Mouse (Mus musculus) layer of hippocampus, adult 9-11 months (tissue): ENCODE measurements around the gene Ddx4.

ENCODE experiments used
- DNase-seq: peaks from one replicate; pipeline ENCODE4 v3.0.0; 2022

The Ddx4 gene

DNA sequence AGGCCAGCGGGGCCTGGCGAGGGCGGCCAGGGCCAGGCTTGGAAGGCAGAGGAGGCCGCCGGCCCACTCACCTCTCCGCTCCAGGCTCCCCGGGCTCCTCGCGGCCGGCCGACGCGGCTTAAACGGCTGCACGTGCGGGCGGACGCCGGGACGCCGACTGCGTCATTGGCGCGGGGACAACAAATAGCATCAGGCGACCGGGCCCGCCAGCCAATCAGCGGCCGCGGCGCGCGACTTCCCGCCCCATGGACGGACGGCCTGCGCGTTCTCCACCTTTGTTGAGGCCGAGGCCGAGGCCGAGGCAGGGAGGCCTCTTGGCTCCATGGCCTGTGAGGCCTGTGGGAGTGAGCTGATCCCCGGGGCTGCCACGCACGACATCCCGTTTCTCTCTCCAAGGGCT, at the start of gene Ddx4:
Gene Ddx4 (minus strand): TSS at position 271 of the 400 bp plus-strand sequence.
- no peak for DNase-seq

DNA sequence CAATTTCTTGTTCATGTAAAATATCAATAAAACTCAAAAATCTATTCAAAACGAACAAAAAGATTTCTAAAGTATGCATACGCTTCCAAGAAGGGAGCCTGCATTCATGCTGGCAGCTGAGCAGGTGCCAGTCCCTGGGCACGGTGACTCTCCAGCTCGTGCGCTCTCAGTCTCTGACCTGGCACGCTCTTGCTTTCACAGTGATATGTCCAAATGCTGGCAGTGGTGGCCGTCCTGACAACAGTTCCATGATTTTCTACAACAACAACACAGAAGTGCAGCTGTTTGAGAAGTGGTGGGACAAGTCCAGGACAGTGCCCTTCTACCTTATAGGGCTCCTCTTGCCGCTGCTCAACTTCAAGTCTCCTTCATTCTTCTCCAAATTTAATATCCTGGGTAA, 49.0 kb upstream of the Ddx4 start:
- DNase-seq = no peak

DNA sequence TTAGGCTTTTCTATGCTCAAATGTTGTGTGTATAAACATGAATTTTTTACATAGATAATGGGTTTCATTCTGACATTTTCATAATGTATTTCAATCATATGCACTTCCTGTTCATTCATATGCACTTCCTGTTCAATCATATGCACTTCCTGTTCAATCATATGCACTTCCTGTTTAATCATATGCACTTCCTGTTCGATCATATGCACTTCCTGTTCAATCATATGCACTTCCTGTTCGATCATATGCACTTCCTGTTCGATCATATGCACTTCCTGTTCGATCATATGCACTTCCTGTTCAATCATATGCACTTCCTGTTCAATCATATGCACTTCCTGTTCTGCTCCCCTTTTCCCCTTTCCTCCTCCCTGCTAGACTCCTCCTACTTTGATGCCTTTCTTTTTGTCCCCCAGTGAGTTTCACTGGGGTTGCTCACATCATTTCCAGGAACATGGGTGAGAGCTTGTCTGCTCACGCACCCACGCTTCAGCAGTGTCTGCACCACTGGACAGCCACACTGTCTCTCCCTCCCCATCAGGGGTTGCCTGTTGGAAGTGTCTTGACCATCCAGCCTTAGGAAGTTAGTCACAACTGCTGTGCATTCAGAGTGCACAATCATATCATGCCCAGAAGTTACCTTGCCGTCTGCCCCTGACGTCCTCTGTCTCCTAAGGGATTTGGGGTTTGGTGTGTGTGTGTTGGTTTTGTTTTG, 43.4 kb upstream of the Ddx4 start:
- no peak for DNase-seq

DNA sequence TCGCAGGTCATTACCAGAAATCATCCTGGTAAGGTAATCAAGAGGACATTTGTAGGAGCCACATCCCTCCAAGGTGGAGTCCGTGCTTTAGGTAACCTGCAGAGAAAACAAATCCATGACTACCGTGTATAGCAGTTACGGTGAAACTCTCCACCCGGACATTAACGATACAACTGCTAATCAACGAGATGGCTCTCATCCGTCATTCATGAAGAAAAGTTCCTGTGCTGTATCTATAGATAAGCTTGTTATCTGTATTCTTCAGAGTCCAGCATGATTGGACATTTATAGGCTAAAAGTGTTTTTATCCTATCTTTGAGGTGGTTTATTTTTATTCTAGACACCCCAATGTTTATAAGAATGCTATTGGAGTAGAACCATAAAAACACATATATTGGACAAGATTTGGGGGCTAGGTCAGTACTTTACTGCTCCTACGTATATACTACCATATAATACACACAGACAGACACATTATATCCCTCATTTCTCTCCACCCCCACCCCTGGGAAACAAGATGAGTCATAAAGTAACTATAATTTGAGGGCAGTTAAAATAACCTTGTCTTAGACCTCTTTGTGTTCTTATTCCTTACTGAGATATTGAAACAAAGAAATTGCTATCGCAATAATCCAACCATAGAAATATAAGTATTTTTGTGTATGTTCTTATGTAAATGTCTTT, 40.7 kb upstream of the Ddx4 start:
- DNase-seq = no peak

DNA sequence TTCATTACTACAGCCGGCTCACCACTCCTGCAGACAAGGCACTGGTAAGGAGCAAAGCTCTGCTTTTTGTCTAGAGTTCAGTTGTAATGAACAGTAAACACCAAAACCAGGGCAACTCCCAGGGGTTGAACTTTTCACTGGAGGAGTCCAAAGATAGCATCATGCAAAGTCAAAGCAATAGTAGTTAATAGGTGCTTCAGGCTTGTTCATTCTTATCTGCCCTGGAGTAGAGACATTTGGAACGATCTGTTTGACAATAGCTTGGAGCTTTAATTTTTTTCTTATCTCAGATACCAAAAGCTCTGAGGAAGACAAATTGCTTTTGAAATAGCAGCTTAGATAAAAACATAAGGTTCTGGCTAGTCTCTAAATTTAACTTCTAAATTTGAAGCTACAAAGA, 33.9 kb upstream of the Ddx4 start:
- DNase-seq = no peak

DNA sequence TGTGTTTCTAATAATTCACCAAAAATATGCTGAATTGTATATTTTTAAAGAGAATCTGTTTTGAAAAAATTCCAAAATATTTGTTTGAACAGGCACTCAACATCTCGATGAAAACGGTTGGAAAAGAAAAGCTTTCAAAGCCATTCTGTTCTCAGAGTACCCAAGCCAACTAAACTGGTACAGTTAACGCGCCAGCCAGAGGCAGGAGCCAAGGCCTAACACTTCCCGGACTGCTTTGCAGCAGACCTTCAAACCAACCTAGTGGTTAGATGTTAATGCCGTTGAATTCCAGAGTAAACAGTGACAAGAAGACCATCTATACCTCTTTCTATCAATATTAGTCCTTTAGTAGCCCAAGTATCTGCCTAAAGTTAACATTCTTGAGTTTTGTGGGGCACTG, 31.7 kb upstream of the Ddx4 start:
- no peak for DNase-seq

DNA sequence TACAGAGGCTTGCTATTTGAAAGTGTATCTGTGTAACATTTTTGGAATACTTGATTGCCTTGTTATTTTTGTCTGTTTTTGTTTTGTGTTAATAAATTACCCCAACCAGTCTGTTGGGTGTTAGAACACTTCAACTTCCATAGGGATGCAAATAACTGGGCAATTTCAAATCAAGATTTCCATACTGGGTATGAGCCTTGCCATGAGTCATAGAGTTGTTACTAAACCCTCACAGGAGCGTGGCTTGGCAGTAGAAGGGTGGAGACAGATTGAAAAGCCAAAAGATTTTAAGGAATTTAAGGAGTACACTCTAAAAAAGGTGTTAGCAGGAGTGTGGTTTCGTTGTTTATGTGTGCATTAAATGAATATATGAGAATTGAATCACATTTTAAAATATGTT, 31.0 kb upstream of the Ddx4 start:
- DNase-seq = no peak

DNA sequence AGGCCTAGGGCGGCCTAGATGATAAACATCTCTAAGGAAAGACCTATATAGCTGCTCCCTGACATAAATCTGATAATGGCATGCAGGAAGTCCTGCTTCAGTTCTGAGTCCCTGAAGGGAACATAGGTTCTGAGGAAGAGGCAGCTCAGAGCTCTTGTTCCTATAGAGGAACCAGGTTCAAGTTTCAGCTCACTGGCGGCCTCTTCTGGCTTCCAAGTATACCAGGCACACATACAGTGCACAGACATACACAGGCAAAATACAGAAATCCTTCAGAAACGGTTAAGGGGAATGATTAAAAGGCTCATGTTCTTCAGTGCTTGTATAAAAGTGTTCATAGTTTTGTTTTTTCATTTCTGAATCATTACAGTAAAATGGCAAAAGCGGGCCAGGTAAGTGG, 25.9 kb upstream of the Ddx4 start:
- DNase-seq = no peak

DNA sequence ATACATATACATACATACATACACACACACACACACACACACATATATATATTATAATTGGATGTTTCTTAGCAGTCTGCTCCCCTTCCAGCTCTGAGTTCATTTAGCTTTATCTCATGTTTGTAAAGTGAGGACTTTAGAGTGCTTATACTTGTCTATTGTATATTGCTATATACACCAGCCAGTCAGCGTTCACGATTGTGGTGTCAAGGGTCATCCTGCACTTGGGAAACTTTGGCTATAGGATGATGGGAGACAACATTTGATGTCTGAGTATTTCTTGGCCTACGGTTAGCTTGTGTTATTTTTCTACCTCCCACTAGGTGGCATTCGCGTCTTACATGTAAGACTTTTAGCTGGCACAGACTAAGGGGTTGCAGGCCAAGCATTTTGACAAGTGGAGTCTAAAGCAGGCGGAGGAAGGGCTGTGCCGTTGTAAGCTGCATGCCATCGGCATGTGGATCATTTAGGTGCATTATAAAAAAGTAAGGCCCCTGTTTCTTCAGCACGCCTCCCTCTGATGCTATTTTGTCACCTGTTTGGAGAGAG, 21.7 kb upstream of the Ddx4 start:
- peak; percentile 65 for DNase-seq

DNA sequence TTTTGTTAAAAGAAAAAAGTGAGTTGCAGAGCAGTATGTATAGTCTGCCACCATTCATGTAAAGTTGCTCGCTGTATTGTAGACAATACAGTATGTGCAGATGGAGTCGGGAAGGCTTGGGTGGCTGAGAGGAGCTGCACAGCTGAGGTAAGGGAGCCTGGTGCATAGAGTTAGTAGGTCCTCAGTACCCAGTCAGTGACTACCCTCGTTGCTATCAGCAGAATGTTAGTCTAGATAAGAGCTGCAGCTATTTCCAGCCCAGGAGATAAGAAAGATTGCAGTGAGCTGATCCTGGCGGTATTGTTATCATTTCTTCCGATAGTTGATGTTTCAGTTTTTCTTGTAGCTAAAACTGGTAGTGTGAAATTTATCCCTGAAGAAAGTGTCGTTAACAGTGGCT, 20.5 kb upstream of the Ddx4 start:
- no peak for DNase-seq

DNA sequence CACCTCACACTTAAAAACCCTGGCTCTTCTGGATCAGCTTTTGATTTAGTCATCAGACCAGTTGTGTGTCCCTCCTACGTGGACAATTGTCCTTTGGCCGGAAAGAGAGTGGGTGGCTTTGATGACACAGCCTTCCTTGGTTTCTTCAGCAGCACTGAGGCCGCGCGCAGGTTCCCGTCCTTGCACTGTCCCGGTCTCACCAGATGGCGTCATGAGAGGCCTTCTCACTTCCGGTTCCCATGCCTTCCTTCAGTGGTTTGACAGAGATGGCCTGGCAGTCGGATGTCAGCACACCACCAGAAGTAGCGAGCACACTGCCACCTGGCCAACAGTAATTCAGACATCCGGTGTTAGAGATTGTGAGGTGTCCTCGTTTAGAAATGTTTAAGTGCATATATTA, 19.4 kb upstream of the Ddx4 start:
- DNase-seq = no peak

DNA sequence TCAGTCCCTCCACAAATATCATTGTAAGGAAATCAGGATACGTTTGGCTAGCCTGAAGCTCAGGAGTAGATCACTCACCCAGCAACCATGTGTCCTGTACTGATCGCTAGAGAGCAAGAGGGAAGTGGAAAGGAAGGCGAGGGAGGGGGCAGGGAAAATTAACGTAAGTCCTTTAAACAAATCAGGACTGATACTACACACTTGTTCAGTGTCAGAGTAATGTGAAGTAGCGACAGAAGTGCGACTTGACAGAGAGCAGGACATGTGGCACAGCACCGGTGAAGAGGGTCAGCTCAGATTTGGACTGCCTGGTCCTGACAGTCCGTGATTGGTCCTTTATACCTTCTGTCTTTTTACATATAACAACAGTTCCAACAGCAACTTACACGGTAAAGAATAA, 14.9 kb upstream of the Ddx4 start:
- DNase-seq = no peak

DNA sequence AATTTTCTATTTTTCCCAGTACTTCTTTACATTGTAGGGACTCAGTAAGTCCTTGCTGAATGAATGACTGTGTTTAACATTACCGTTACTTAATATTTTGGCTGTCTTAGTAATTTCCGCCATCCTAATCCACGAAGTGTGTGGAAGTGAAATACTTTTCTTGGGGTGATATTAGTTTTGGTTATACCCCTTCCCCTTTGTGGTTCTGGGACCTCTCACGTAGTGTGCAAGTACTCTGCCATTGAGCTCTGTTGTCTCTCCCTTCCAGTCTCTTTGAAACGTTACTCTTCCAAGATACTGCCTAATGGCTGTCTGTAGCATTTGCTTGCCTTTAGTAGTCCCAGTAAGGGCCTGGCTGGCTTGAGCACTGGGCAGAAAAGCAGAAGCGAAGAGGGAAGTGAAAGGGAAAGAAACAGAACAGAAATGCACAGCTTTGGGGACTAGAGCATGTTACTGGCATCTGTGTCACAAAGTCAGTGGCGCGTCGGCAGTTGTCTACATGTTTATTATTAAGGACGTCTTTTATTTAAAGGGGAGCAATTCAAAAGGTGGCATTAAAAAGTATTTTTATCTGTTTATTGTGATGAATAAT, 14.3 kb upstream of the Ddx4 start:
- DNase-seq = no peak

DNA sequence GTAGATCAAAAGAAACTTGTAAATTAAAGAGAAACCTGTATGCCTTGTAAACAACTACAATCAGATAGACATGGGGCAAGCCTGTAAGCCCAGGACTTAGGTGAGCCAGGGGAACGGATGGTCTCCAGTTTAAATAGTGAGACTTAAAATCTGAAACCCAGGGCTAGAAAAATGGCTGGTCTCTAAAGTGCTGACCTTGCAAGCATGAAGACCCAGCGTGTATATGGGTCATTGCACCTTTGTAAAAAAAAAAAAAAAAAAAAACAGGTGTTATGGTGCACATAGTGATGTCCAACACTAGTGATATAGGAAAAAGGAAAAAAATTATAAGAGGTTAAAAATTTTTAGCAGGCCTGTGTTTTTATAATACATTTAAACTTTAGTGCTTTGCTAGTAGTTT, 9.4 kb upstream of the Ddx4 start:
- no peak for DNase-seq

DNA sequence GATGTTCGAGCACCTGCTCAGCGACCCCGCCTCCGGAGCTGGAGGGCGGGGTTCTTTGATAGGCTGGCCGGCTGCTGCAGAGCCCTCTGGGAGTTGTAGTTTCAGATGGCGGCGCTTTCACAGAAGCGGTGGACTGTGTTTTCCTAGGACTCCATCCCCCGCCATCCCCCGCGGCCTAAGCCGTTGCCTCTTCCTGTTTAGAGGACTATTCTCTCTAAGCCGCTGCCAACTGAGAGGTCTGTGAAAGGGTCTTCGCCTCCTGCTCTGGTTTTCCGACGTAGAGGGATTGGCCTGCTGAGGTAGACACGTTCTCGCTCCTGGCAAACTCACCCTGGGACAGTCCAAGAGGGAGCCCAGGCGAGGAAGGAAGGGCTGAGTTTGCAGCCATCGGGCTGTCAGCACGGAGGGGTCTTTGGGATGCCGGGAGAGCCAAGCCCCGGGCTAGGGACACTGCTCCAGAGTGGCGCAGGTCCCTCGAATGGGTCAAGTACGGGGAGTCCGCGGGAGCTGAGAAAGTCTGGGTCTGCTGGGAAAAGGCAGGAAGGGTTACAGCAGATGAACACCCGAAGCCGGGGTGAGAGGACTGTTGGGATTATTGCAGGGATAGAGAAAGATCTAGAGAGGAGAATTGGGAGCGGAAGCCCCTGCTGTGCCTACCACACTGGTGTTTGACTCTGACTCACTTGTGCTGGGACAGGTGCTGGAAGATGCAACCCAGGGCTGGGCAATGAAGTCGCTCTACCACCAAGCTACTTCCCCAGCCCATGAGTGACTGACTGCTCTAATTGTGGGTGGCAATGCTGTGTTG, 8.5 kb upstream of the Ddx4 start, which contains the start of gene Slc38a9:
Gene Slc38a9 (plus strand): TSS at position 178 of the 808 bp plus-strand sequence.
- peak; percentile 96 for DNase-seq

DNA sequence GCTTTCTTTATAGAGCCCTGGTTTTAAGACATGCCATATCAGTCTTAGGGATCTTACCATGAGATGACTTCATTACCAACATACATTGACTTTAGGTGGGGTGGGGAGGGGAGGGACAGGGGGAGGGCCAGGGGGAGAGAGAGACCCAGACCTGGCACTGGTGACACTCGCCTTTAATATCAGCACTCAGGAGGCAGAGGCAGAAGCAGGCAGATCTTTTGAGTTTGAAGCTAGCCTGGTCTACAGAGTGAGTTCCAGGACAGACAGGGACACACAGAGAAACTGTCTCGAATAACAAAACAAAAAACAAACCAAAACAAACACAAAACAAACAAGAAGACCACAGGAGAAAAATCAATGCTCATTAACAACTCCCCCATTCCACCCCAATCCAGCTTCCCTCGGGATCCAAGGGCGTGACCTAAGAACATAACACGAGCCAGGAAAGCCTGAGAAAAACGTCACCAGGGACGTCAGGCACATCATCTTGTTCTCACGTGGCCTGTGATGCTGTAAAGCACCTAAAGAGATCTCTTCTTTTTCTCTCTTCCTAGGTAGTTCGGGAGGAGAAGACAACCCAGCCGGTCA, 7.8 kb upstream of the Ddx4 start:
- no peak for DNase-seq

DNA sequence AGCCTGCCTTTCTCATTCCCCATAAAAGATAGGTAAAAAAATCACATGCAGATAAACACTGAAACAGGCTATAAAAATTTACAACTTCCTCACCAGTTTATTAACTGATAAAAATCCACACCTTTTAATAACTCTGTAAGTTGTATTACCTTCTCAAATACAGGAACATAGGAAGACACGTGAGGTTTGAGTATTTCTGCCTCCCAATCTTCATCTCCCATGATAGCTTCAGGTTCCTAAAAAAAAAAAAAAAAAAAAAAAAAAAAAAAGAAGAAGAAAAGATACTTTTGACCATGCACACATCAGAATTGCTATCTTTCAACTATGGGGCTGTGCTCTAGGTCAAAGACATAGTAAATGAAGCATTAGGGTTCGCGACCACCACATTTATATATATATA, 1.1 kb downstream of the Ddx4 start:
- DNase-seq = no peak

DNA sequence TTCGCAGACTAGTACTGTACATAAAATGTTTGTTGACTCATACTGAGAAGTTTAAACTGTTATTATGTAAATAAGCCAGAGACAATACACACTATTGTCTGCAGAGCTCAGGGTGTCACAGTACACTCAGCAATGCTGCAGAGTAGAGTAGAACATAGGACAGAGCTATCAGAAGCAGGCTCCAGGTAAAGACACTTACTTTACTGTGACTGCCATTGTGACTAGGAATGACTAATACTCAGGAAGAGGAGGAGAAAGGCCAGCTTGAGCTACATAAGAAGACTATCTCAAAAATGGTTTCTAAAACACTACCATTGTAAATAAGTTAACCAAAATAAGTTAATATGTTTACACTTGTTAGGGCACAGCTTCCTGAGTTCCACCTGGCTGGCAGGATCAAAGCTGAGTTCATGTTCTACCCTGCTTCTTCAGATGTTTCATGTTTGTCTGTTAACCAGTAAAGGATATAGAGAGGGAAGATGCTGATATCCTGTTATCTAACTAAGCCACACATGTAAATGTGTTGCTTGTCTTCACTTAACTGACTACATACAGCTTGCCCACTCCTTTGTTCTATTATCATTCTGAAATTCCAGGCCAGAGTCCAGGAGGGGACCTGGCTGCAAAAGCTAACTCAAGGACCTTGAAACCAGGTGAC, 6.6 kb downstream of the Ddx4 start:
- DNase-seq = no peak

DNA sequence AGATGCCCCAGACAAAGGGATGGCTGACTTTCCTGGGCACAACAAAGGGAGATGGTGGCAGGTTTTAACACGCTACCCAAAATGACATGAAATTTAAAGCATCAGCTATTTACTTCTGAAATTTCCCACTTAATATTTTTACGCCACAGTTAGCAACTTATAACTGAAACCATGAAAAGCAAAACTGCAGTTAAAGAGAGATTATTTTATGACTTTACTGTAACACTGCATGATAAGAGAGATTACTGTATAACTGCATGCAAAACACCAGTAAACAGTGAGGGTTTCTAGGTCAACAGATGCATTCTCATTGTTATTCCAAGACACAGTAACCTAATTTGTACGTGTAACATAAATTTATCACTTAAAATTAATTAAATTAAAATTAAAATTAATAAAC, 7.3 kb downstream of the Ddx4 start:
- DNase-seq = no peak

DNA sequence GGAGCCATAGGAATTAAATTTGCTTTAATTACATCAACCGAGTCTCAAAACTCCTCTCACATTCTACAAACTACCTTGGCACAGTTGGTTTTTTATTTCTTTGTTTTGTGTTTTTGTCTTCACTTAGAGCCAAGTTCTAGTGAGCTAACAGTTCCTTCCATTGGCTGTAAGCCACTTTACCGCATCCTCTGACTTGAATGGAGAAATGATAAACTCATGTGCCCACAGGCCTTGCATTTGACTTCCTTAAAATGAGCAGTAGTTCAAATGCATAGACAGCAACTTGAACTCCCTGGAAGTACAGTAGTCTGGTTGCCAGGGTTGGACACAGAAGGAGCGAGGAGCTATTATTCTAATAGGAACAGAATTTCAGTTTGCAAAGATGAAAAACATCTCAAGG, 9.4 kb downstream of the Ddx4 start:
- no peak for DNase-seq

DNA sequence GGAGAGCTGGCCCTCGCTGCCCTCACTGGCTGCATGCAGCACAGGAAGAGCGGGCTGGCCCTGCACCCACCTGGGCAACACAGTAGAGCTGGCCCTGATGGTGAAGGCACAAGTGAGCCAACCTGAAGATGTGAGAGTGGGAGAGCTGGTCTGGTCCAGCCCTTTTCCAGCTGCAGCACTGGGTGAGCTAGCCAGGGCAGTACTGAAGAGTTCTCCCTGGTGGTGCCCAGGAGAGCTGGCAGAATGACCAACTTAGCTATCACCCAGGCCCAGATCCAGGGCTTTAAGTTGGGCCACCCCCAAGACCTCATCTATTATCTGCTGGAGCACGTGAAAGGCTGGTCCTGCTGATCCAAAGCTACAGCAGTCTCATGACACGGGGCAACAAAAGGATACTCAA, 13.2 kb downstream of the Ddx4 start:
- no peak for DNase-seq

DNA sequence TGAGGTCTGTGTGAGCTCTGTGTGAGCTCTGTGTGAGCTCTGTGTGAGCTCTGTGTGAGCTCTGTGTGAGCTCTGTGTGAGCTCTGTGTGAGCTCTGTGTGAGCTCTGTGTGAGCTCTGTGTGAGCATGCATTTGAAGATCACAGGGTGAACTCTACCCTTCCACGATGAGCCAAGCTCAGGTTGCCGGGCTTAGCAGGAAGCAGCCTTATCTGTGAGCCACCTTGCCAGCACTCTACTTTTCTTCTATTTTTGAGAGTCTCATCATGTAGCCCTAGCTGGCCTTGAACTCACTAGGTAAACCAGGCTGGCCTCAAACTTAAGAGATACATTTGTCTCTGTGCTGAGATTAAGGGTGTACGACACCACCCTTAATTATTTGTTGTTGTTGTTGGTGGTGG, 15.8 kb downstream of the Ddx4 start:
- no peak for DNase-seq
